Mouse (Mus musculus) monocyte, adult 5-6 weeks (primary cell): Measurements from ENCODE around the gene Tspan1. TPM values are rescaled to one million over a fixed set of nuclear protein-coding genes. Genes with fewer than 3 reads are reported as not detected.

Experiments
- ATAC-seq: fragments of 153-309, 156-312 bp; replicated peaks from 2 replicates; pipeline ENCODE4 v1.8.0; 2017; ENCODE audit warnings: mild to moderate bottlenecking; ENCODE audit not compliant: low TSS enrichment, insufficient number of reproducible peaks, severe bottlenecking, poor library complexity, low FRiP score
- total RNA-seq: library from RNA; stranded (forward); fragments of 200-1000, 200-491, 200-594 nt; gene quantifications from 3 replicates; pipeline ENCODE4 v1.2.3, GENCODE M21; 2017

The Tspan1 gene
- total RNA-seq, 1 experiment from 2014 or later: not detected

- ATAC-seq: no peak
Measured at GRCm38 (mm10) chr4:116169353-116169672, 1.9 kb upstream of the Tspan1 start.

- ATAC-seq: 0 out of 2 replicates have a peak, but pooled peaks have one; percentile 68
Measured at GRCm38 (mm10) chr4:116168617-116169352, 1.4 kb upstream of the Tspan1 start.

DNA sequence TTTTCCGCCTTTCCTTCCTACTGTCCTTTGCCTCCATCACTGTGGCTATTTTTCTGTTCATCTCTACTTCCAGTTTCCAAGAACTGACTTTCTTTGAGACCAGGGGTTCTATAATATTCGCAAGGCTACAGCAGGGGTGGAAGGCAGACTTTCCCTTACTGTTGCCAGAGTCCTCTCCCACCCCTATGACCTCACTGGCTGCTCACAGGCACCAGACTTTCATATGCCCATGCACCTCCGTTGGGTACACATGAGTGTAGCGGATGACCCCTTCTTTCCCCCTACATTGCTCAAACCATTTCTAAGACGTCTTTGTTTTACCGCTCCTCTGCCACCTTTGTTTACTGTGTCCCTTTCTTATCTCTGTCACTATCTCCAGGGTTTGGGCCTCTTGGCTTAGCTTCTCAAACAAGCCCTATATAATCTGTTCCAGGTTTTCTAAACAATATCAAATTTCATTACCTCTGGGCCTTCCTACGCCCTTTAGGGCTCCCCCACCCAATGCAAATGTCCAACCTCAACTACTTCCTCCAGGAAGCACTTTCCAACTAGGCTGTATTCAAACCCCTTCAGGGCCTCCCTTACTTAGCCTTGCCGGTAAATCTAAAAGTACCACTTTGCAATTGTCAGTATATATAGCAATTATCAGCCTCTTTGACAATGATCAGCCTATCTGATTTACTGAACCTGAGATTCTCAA is 1.5 kb downstream of the Tspan1 start:
- ATAC-seq: no peak

DNA sequence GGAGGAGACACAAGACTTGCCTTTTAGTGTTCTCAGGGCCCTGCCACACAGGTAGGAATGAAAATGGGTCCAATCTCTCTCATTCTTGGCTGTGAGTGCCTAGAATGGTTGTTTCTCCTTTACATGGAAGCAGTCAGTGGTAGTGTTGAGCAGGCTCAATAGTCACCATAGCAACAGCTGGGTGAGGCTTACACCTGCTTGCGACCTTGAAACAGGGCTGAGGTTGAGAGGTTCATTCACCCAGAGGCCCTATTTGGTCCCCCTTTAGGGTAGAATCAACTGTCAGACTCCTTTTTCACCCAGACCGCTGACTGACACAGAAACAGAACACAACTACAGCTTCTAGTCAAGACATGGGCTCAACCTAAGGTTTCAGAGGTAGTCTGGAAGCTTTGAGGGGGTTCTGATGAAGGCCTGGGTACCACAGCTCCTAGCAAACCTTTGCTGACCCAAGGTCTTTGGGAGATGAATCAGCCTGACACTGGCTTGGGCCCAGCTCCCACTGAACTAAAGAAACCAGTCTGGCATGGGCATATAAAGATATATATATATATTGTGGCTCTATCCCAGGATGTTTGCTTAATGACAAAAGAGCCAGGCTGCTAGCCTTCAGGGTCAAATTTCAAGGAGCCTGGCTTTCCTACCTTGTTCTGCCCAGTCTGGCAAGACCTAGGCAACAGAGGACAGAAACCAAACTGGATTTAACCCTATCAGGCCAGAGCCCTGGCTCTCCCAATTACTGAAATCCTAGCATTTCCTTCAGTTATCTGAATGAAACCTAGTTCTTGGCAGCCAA is 2.4 kb downstream of the Tspan1 start:
- no peak for ATAC-seq

DNA sequence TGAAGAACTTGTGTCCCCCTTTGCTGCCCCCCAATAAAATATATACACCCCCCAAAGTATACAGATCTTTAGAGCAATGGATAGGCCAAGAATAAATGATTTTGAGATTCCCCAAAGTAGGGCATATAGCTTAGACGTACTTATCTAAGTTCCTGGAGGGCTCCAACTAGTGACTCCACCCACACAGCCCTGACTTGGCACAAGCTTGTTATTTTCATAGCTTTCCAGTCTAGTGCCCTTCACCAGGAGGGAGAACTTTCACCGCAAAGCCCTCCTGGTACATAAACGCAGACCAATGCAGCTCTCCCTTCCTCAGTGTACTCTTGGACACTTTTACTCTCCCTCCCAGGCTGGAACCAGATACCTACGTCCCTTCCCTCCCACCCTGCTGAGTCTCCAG is 5.3 kb downstream of the Tspan1 start:
- no peak for ATAC-seq

DNA sequence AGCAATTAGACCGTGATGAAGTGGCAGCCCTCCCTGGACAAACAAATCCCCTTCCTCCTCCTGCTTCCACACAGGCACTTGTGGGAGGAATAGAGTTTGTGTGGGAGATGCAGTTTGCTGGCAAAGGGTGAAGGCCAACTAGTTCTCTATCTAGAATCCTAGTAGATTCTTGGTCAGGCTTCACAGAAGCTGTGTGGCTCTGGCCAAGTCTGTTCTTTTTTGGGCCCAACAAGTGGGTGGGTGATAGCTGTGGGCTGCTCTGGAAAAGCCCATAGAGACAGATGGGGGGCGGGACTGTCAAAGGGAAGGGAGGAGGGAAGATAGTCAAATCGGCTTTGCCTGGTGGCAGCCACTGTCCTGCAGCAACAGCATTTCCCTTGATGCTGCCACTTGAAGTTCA is 6.6 kb downstream of the Tspan1 start:
- ATAC-seq: no peak

DNA sequence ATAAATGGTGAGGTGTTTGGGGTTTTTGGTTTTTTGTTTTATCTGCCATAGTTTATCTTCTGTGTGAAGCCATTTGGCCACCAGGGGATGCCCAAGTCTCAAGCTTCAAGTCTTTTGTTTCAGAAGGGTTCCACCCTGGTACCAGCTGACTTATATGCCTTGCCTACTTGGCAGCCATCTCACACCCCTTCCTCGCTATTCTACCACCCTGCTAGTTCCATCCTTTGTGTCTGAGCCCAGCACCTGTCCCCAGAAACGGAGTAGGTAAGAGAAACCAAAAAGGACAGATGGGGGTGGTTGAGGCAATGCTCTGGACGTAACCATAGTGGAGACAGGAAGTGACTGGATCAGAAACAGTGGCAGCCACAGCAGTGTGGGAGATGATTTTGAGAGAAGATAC is 7.5 kb downstream of the Tspan1 start:
- ATAC-seq: no peak

DNA sequence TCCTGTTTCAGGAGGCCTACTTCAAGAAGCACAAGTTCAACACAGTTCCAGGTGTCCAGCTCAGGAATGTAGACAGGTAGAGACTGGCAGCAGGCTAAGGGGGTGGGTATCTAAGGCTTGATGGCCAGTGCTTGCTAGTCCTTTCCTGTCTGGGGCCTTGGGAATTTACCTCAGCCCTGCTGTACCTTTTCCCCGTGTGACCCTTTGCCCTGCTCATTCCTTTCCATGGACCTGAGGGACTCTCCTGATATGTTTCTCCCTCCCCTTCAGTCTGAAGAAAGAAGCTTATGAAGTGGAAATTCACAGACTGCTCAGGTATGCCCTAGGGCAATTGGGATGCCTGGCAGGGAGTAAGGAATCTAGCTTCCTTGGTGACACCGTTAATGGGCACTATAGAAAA is 9.5 kb downstream of the Tspan1 start:
- ATAC-seq: no peak

DNA sequence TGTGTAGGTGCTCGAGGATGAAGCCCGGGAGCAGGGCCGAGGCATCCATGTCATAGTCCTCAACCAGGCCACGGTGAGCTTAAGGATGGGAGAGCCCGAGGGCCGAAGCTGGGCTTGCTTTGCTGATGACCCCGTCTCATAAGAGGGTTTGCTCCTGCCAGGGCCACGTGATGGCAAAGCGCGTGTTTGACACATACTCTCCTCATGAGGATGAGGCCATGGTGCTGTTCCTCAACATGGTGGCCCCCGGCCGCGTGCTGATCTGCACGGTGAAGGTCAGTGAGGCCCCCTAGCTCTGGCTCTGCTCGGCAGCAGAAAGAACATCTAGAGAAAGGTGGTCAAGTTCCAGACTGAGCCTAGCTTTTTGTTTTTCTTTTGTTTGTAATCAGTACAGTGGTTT is 14.7 kb downstream of the Tspan1 start:
- no peak for ATAC-seq

DNA sequence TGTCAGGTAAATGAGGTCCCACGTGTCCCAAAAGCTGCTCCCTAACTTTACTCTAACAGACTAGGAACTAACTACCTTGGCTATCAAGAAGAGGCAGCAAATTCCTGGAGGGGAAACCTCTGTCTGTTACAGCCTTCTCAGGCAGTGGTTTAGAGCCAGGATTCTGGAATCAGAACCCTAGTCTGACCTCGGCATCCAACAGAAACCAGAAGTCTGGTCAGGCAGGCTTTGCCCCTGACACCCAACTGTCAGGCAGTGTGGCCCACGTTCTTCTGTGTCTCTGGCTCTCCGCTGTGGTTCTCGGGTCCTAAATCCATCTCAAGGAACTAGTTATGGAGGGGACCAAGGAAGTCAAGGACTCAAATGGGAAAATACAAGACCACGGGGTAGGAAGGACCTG is 16.2 kb downstream of the Tspan1 start, which contains the start of gene Lurap1:
Gene Lurap1 (minus strand): TSS at position 101 of the 400 bp plus-strand sequence.
- no peak for ATAC-seq

- ATAC-seq: no peak
Measured at GRCm38 (mm10) chr4:116150862-116151221, 16.6 kb downstream of the Tspan1 start.

GRCm38 (mm10) chr4:116150156-116150861 is 17.1 kb downstream of the Tspan1 start:
- ATAC-seq: 0 out of 2 replicates have a peak, but pooled peaks have one; percentile 11

- no peak for ATAC-seq
Measured at GRCm38 (mm10) chr4:116149812-116150155, 17.6 kb downstream of the Tspan1 start.

DNA sequence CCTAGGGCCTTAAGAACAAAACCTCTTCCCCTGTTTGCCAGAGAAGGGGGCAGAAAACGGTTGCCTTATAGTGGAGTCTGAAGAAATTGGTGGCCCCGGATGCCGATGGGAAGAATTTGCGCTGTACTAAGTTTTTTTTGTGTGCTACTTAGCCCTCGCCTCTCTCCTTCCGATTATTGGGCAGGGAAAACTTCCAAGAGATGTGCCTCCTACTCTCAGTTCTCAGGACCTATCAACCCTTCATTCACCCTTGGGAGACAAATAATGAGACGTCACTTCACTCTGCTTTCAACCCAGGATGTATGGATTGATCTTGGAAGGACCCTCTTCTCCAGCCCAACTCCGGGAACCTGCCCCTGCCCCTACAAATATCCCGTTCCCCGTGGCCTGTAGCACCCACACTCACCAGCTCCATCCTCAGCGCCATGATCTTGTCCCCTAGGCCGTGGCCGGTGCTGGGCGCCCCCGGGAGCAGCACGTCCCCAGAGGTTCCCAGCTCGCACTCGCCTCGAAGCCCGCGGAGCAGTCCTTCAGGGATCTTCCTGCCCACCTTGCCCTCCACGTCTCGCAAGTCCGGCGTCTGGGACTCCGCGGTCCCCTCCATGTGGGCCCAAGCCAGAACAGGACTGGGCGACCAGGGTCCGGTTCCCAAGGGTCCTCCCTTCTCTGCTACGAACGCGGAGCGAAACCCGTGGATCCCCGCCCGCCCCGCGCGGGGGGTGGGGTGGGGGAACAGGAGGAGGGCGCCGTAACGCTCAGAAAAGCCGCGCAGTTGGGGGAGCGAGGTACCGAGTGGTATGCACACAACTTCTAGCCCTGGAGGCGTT is 23.3 kb downstream of the Tspan1 start:
- ATAC-seq: 0 out of 2 replicates have a peak, but pooled peaks have one; percentile 15

DNA sequence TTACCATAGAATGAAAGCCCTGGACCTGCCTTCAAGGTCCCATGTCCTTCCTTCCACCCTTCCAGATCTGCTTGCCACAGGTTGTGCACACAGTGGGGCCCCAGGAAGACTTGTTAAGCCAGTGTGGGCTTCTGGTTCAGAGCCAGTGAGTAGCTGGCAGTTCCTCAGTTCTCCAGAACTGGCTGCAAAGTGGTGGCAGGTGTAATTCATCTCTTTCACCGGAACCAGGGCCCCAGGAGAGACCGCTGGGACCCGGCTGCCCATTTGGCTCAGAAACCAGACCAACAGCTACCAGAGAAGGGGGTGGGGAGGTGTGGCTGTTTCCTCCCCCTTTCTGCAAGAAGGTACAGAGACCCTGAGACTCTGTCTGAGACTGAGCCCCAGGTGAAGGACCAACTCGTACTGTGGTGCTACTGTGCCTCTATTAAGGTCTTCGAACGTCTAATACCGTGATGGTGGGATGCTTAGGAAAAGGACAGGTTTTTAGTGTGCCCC is 24.0 kb downstream of the Tspan1 start:
- no peak for ATAC-seq

GRCm38 (mm10) chr4:116142269-116142668 is 25.1 kb downstream of the Tspan1 start:
- no peak for ATAC-seq

GRCm38 (mm10) chr4:116141736-116142135 is 25.7 kb downstream of the Tspan1 start:
- no peak for ATAC-seq
